Mouse (Mus musculus) lung, postnatal 36 days (tissue): ENCODE results near the gene Pbx1.
A peak's percentile ranks its signal among the peaks of the same experiment; 100 is the strongest.

Experiments used
- DNase-seq: peaks from one replicate; pipeline ENCODE4 v3.0.0; 2022; ENCODE audit warnings: mixed read lengths

Gene Pbx1

GRCm38 (mm10) chr1:168341368-168341767 lies 90.7 kb downstream of the Pbx1 start:
- DNase-seq = no peak

GRCm38 (mm10) chr1:168336238-168336818 lies 95.7 kb downstream of the Pbx1 start:
- DNase-seq = no peak

- peak; percentile 30 for DNase-seq
These were observed 97.1 kb downstream of the Pbx1 start for GRCm38 (mm10) chr1:168334831-168335574.

- DNase-seq = no peak
These were observed 100.0 kb downstream of the Pbx1 start for GRCm38 (mm10) chr1:168332056-168332455.

GRCm38 (mm10) chr1:168328236-168328605 lies 103.8 kb downstream of the Pbx1 start:
- no peak for DNase-seq

- DNase-seq = no peak
These were observed 104.5 kb downstream of the Pbx1 start for GRCm38 (mm10) chr1:168327405-168328235.

GRCm38 (mm10) chr1:168325786-168326185 lies 106.3 kb downstream of the Pbx1 start:
- no peak for DNase-seq

GRCm38 (mm10) chr1:168324306-168325085 lies 107.6 kb downstream of the Pbx1 start:
- no peak for DNase-seq

GRCm38 (mm10) chr1:168323436-168324108 lies 108.5 kb downstream of the Pbx1 start:
- DNase-seq = no peak

- DNase-seq = peak; percentile 68
These were observed 109.2 kb downstream of the Pbx1 start for GRCm38 (mm10) chr1:168322892-168323291.

- peak; percentile 74 for DNase-seq
These were observed 112.4 kb downstream of the Pbx1 start for GRCm38 (mm10) chr1:168319695-168320094.

- peak; percentile 14 for DNase-seq
These were observed 113.1 kb downstream of the Pbx1 start for GRCm38 (mm10) chr1:168318899-168319469.

GRCm38 (mm10) chr1:168313772-168314171 lies 118.3 kb downstream of the Pbx1 start:
- DNase-seq = no peak

- no peak for DNase-seq
These were observed 119.2 kb downstream of the Pbx1 start for GRCm38 (mm10) chr1:168312710-168313447.

- no peak for DNase-seq
These were observed 123.0 kb downstream of the Pbx1 start for GRCm38 (mm10) chr1:168309101-168309521.

- DNase-seq = no peak
These were observed 124.5 kb downstream of the Pbx1 start for GRCm38 (mm10) chr1:168307275-168308182.

GRCm38 (mm10) chr1:168300505-168300904 lies 131.6 kb downstream of the Pbx1 start:
- DNase-seq = no peak

GRCm38 (mm10) chr1:168299928-168300365 lies 132.1 kb downstream of the Pbx1 start:
- DNase-seq = no peak

GRCm38 (mm10) chr1:168299181-168299580 lies 132.9 kb downstream of the Pbx1 start:
- no peak for DNase-seq

GRCm38 (mm10) chr1:168296290-168296689 lies 135.8 kb downstream of the Pbx1 start:
- no peak for DNase-seq
